Mouse (Mus musculus) left cerebral cortex, postnatal 14 days (tissue): ENCODE measurements at regions not wholly inside any gene's neighbourhood (a gene's known extent, or its start where the extent isn't known, plus 50 kb on each side); places are given as distances from the start of the nearest gene placed in this dataset.

Experiments used
- DNase-seq, 2 experiments: peaks; one replicate each; pipeline ENCODE4 v3.0.0; 2021 to 2022; ENCODE audit warnings: low spot score in 2 of 2, mixed read lengths in 1 of 2
- intact Hi-C: fragments of 180-260 bp; cut with DNase I; formaldehyde crosslinking; loops from one replicate; pipeline ENCODE4 v1.15.1; 2025

DNA sequence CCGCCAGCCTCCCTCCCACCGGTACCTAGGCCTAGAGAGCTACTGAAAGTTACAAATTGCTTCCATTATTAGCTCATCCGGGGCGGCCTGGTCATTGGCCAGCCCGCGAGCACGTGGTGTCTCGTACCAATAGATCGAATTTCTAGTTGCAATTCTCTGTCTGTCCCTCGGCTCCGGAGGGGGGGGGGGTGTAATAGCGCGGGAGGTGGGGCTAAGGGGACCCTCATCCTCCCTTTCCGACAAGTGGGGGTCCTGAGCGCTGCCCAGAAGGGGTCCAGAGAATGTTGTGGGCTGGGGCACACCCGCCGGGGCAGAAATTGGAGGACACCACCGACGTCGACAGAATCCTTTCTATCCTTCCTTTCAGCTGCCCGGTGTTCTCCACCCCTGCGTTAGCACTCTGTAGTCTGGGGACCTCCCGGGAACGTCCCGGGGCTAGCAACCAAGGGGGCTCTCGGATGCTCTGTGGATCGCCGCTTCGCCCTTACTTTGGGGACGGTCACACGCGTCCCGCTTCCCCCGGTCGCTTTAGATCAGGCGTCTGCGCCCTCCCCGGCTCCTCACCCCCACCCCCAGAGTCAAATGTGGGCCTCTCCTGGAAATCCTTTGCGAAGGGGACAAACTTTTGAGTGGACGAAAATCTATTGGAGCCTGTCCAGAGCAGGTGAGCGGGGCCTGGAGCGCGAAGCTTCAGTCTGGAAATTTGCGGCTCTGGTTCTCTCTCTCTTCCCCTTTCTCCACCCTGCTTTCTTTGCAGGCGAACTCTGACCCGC lies 64.6 kb downstream of the Smug1 start:
- DNase-seq: no peak
- intact Hi-C loops: no loop called here

- no peak for DNase-seq
- intact Hi-C loops: no loop called here
Observed at GRCm38 (mm10) chr15:103100121-103100520, 66.8 kb downstream of the Smug1 start.

GRCm38 (mm10) chr15:103094457-103094856 lies 72.4 kb downstream of the Smug1 start:
- no peak for DNase-seq
- intact Hi-C loops: no loop called here

DNA sequence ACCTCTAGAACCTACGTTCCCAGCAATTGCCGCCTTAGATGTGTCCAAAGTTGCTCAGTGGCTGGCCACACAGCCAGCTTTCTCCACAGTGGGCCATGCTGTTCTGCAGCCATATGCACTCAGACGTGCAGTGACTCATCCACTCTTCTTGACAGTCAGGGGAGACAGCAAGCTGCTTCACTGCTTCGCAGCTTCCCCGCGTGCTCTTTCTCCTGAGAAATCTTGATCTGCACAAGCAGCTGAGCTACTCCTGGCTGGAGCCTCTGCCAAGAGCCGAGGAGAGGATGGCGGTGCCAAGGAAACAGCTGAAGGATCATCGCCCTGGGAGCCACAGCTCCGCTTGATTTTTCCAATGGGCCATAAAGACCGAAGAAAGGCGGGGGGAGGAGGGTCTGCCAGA lies 73.2 kb downstream of the Smug1 start:
- peak; percentile 69 to 85 for DNase-seq
- intact Hi-C loops: no loop called here

- DNase-seq: no peak
- intact Hi-C loops: no loop called here
Observed at GRCm38 (mm10) chr15:103092496-103092895, 73.8 kb downstream of the Hoxc4 start.

- intact Hi-C loops: no loop called here
- no peak for DNase-seq
Observed at GRCm38 (mm10) chr15:103090280-103091164, 71.8 kb downstream of the Hoxc4 start.

GRCm38 (mm10) chr15:103089852-103090251 lies 71.1 kb downstream of the Hoxc4 start:
- DNase-seq: no peak
- intact Hi-C loops: no loop called here

DNA sequence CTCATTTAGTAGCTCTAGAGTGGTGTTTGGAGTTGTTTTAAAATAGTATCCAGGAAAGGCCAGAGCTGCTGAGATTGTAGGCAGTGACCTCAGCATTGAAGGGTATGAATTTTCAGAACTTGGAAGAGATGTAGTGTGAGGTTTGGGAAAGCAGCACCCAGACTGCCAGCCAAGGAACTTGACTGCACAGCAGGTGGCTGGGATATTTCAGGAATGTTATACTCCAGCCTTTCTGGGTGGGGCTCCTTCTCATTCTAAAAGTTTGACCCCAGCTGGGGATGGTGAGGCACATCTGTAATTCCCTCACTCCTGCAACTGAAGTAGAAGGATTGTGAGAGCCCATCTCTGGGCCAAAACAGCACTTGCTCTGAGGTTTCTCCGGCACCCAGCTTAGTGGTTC lies 70.7 kb downstream of the Hoxc4 start:
- intact Hi-C loops: no loop called here
- no peak for DNase-seq

DNA sequence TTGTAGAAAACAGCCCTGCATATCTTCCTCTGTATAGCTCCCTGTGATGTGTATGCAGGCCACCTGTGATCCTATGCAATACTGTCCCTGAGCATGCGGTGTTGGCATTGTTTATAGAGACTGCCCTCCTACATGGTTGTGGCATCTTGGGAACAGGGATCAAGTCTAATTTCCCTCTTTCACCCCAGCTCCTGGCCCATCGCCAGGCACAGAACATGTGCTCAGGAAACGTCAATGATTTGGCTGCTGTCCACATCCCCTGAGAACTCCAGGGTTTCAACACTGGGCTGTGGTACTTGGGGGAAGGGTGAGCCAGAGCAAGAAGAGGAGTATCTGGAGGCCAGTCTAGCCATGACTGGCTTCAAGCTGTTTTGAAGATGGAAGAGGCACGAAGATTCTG lies 68.5 kb downstream of the Hoxc4 start:
- peak in 1 of 2 experiments; percentile 44 for DNase-seq
- intact Hi-C loops: no loop called here

- intact Hi-C loops: no loop called here
Observed at GRCm38 (mm10) chr15:103086672-103087069, 67.9 kb downstream of the Hoxc4 start.

More at GRCm38 (mm10) chr15:103086672-103087069, 67.9 kb downstream of the Hoxc4 start:
- DNase-seq: no peak
